Mouse (Mus musculus) CH12.LX (cell line): ENCODE results near the gene Parvg. TPM values are rescaled to one million over a fixed set of nuclear protein-coding genes. Genes with fewer than 3 reads are reported as not detected.

Experiments
- DNase-seq: peaks from one replicate; pipeline ENCODE4 v3.0.0-alpha.2; 2013; ENCODE audit errors: extremely low read depth
- H3K27ac ChIP-seq: 2 replicates; pipeline ENCODE4 v1.5.1; 2012; ENCODE audit warnings: low read depth, mild to moderate bottlenecking, control low read depth, moderate library complexity; ENCODE audit not compliant: insufficient read depth
- H3K27me3 ChIP-seq: replicated peaks from 2 replicates; pipeline ENCODE3; 2012; ENCODE audit warnings: inconsistent platforms
- H3K36me3 ChIP-seq, 2 experiments: replicated peaks in 1 of 2; 2 replicates each; pipeline versions ENCODE3 to v1.6.1; 2012; ENCODE audit warnings: inconsistent platforms in 1 of 2, low read length in 1 of 2, mild to moderate bottlenecking in 1 of 2, mixed read lengths in 1 of 2, moderate library complexity in 1 of 2; ENCODE audit not compliant: control insufficient read depth in 1 of 2, insufficient read depth in 1 of 2
- H3K4me1 ChIP-seq, 2 experiments: 2 replicates each; pipeline ENCODE4 v1.6.1; 2012; ENCODE audit warnings: inconsistent platforms in 1 of 2, moderate library complexity in 1 of 2; ENCODE audit not compliant: insufficient read depth in 2 of 2, control insufficient read depth in 1 of 2
- H3K4me2 ChIP-seq: 2 replicates; pipeline ENCODE4 v1.6.1; 2012; ENCODE audit warnings: low read depth, mild to moderate bottlenecking, control low read depth; ENCODE audit not compliant: poor library complexity, insufficient read depth, severe bottlenecking
- H3K4me3 ChIP-seq, 3 experiments: fragments of 150-350 bp in 1 of 3; sonication (generic) in 1 of 3; replicated peaks in 1 of 3; 2 replicates each; pipeline versions ENCODE3 to v1.5.1; 2011 to 2012; ENCODE audit warnings: low read depth in 2 of 3, low read length in 2 of 3, mild to moderate bottlenecking in 2 of 3, moderate library complexity in 2 of 3, control low read depth in 1 of 3, improper control_type of control experiment in 1 of 3, inconsistent platforms in 1 of 3, mixed read lengths in 1 of 3; ENCODE audit not compliant: poor library complexity in 1 of 3
- H3K79me2 ChIP-seq: replicated peaks from 2 replicates; pipeline ENCODE4 v1.6.1; 2012; ENCODE audit warnings: mild to moderate bottlenecking, moderate library complexity; ENCODE audit not compliant: control insufficient read depth, poor library complexity, insufficient read depth, severe bottlenecking; ENCODE audit errors: extremely low read depth
- H3K9ac ChIP-seq: 2 replicates; pipeline ENCODE4 v1.6.1; 2012; ENCODE audit warnings: low read depth, mild to moderate bottlenecking, control low read depth, moderate library complexity; ENCODE audit not compliant: insufficient read depth
- H3K9me3 ChIP-seq: replicated peaks from 2 replicates; pipeline ENCODE3; 2012; ENCODE audit warnings: low read length, inconsistent platforms, mixed read lengths
- CHD1 ChIP-seq: IDR thresholded peaks from 2 replicates; pipeline ENCODE4 v1.6.1; 2012; ENCODE audit warnings: low read depth, low read length, improper control_type of control experiment, inconsistent platforms
- CTCF ChIP-seq, 2 experiments: IDR thresholded peaks in 1 of 2; conservative IDR thresholded peaks in 1 of 2; 2 replicates each; pipeline ENCODE4 v1.5.1; 2011 to 2012; ENCODE audit warnings: low read depth in 2 of 2, low read length in 2 of 2, improper control_type of control experiment in 1 of 2, inconsistent platforms in 1 of 2, mild to moderate bottlenecking in 1 of 2, moderate library complexity in 1 of 2
- E2F4 ChIP-seq: IDR thresholded peaks from 2 replicates; pipeline ENCODE4 v1.6.1; 2011; ENCODE audit warnings: low read depth, low read length, improper control_type of control experiment; ENCODE audit not compliant: insufficient replicate concordance
- EP300 ChIP-seq: IDR thresholded peaks from 2 replicates; pipeline ENCODE4 v1.6.1; 2011; ENCODE audit warnings: low read length, improper control_type of control experiment
- ETS1 ChIP-seq: conservative IDR thresholded peaks from 2 replicates; pipeline ENCODE4 v1.6.1; 2012; ENCODE audit warnings: low read depth, mild to moderate bottlenecking, inconsistent platforms, low read length, improper control_type of control experiment, moderate library complexity
- KAT2A ChIP-seq: IDR thresholded peaks from 2 replicates; pipeline ENCODE4 v1.6.1; 2012; ENCODE audit warnings: low read length, improper control_type of control experiment, inconsistent platforms; ENCODE audit not compliant: insufficient replicate concordance
- MAX ChIP-seq: IDR thresholded peaks from 2 replicates; pipeline ENCODE4 v1.6.1; 2011; ENCODE audit warnings: low read length, improper control_type of control experiment
- MAZ ChIP-seq: IDR thresholded peaks from 2 replicates; pipeline ENCODE4 v1.6.1; 2012; ENCODE audit warnings: low read depth, mild to moderate bottlenecking, inconsistent platforms, low read length, improper control_type of control experiment, moderate library complexity
- MEF2A ChIP-seq: IDR thresholded peaks from 2 replicates; pipeline ENCODE4 v1.6.1; 2014; ENCODE audit warnings: low read depth, mild to moderate bottlenecking, inconsistent platforms, low read length, improper control_type of control experiment, borderline replicate concordance
- MXI1 ChIP-seq: IDR thresholded peaks from 2 replicates; pipeline ENCODE4 v1.6.1; 2011; ENCODE audit warnings: mild to moderate bottlenecking, low read depth, low read length, improper control_type of control experiment
- MYC ChIP-seq: IDR thresholded peaks from 2 replicates; pipeline ENCODE4 v1.6.1; 2011; ENCODE audit warnings: low read depth, mild to moderate bottlenecking, improper control_type of control experiment, low read length
- NELFE ChIP-seq: IDR thresholded peaks from 2 replicates; pipeline ENCODE4 v1.6.1; 2011; ENCODE audit warnings: low read depth, low read length, improper control_type of control experiment
- NRF1 ChIP-seq: IDR thresholded peaks from 2 replicates; pipeline ENCODE4 v1.6.1; 2014; ENCODE audit warnings: low read depth, mild to moderate bottlenecking, inconsistent platforms, low read length, improper control_type of control experiment, moderate library complexity
- PAX5 ChIP-seq: IDR thresholded peaks from 2 replicates; pipeline ENCODE4 v1.6.1; 2012; ENCODE audit warnings: low read length, inconsistent platforms, mixed read lengths
- SIN3A ChIP-seq: IDR thresholded peaks from 2 replicates; pipeline ENCODE4 v1.6.1; 2012; ENCODE audit warnings: low read length, improper control_type of control experiment, inconsistent platforms
- TBP ChIP-seq: conservative IDR thresholded peaks from 2 replicates; pipeline ENCODE4 v1.6.1; 2011; ENCODE audit warnings: low read depth, low read length, improper control_type of control experiment
- TCF12 ChIP-seq: IDR thresholded peaks from 2 replicates; pipeline ENCODE4 v1.6.1; 2014; ENCODE audit warnings: low read depth, mild to moderate bottlenecking, inconsistent platforms, low read length, improper control_type of control experiment
- USF2 ChIP-seq: conservative IDR thresholded peaks from 2 replicates; pipeline ENCODE4 v1.6.1; 2011; ENCODE audit warnings: low read depth, low read length, improper control_type of control experiment
- ZC3H11A ChIP-seq: IDR thresholded peaks from 2 replicates; pipeline ENCODE4 v1.6.1; 2012; ENCODE audit warnings: low read depth, mild to moderate bottlenecking, inconsistent platforms, low read length, improper control_type of control experiment
- ZMIZ1 ChIP-seq: IDR thresholded peaks from 2 replicates; pipeline ENCODE4 v1.6.1; 2012; ENCODE audit warnings: low read depth, mild to moderate bottlenecking, inconsistent platforms, low read length, improper control_type of control experiment
- dilution Hi-C: fragments of 300-500 bp; cut with MboI; formaldehyde crosslinking; loops from 2 replicates; pipeline ENCODE4 v1.14.3; 2020; ENCODE audit warnings: low sequenced_read_pairs; ENCODE audit not compliant: extremely low pct_unique_long_range_greater_than_20kb, extremely low pct_ligation_motif_present
- in situ Hi-C: fragments of 300-500 bp; cut with MboI; formaldehyde crosslinking; loops from 3 replicates; pipeline ENCODE4 v1.14.3; 2019; ENCODE audit warnings: low sequenced_read_pairs, low pct_ligation_motif_present, low pct_unique_long_range_greater_than_20kb, mixed read lengths
- polyA plus RNA-seq: library from polyadenylated mRNA; unstranded; fragments of >175 nt; gene quantifications from 2 replicates; pipeline ENCODE4 v1.2.1, GENCODE M21; 2012; ENCODE audit warnings: low read depth; ENCODE audit not compliant: insufficient read length
- total RNA-seq, 2 experiments: library from RNA; depleted of rRNA; stranded (reverse); fragments of 300-350 nt in 1 of 2; fragments of >200 nt in 1 of 2; gene quantifications; 2 replicates each; pipeline ENCODE4 v1.2.3; 2012 to 2014

Parvg gene
- total and polyA plus RNA-seq, 3 experiments = 93.7 to 140 (median 98.3) TPM

DNA sequence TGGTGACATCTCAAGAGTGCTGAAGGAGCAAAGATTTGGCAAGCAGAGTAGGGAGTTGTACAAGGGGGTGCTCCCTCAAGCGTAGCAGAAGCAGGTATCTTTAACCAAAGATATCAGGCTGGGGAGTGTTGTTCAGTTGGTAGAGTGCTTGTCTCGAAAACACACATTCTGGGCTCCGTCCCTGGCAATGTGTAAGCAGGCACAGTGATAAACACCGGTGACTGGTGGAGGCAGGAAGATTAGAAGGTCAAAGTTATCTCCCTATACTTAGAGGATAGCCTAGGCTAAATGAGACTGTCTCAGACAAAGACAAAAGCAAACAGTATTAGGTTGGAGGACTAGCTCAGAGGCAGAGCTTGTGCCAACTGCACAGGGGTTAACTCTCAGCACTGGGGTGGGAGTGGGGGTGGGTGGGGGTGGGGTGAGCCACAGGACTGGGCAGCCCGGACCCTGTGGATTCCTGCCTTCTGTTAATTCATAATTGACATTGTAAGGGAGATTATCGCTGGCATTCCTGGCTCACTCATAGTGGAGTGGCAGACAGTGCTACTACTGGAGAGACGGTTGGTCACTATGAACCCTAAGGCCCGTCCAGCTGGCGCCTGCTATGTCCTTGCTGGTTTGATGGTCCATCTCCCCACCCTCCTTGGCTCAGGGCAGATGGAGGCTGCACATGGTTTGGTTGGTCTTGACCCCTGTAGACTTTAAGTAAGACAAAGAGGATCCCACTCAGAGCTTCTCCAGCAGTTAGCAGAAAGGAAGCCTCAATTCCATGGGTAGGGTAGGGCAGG lies 12.3 kb upstream of the Parvg start:
- in situ Hi-C loops (no loop called here), dilution Hi-C loops (no loop called here)
- no peaks in the 10 kb centered on the region for H3K27me3 ChIP-seq
- peaks cover 27 to 37% of the 10 kb centered on the region in 2 experiments for H3K4me1 ChIP-seq
- H3K4me3 ChIP-seq = no peak overlapping the region
- H3K79me2 ChIP-seq = no peaks in the 10 kb centered on the region
- no peaks in the 10 kb centered on the region for H3K36me3 ChIP-seq
- H3K9ac ChIP-seq = no peak overlapping the region
- no peak for TF ChIP-seq ZC3H11A
- TF ChIP-seq USF2 = no peak
- TF ChIP-seq SIN3A = no peak
- no peak for TF ChIP-seq EP300
- TF ChIP-seq PAX5 = no peak
- TF ChIP-seq KAT2A = no peak
- no peak for TF ChIP-seq MAX
- no peak for TF ChIP-seq E2F4
- no peak for TF ChIP-seq MXI1
- TF ChIP-seq NELFE = no peak
- TF ChIP-seq TCF12 = no peak
- TF ChIP-seq ZMIZ1 = no peak
- no peak for TF ChIP-seq TBP
- no peak for TF ChIP-seq MYC
- no peak for TF ChIP-seq ETS1
- TF ChIP-seq NRF1 = no peak
- no peak for TF ChIP-seq CHD1
- TF ChIP-seq MEF2A = no peak
- TF ChIP-seq MAZ = no peak
- TF ChIP-seq CTCF (conservative IDR thresholded peaks at IDR 0.05 in 1 of 2, IDR thresholded peaks at IDR 0.05 in 1 of 2; ENCODE audit: low read depth in 2 of 2, low read length in 2 of 2) = no peak
- DNase-seq = no peak
- H3K27ac ChIP-seq = no peak overlapping the region
- no peaks in the 10 kb centered on the region for H3K9me3 ChIP-seq
- no peak overlapping the region for H3K4me2 ChIP-seq
